Mouse (Mus musculus): ENCODE measurements around the gene Man1a2.

- TF ChIP-seq CTCF (IDR thresholded peaks at IDR 0.05; ENCODE audit: low read depth, low read length) (no peak), POLR2A (IDR thresholded peaks at IDR 0.05; ENCODE audit: extremely low read depth, insufficient read depth, low read length) (no peak)
Observed at GRCm38 (mm10) chr3:100731347-100731746, 46.0 kb upstream of the Man1a2 start.
